Comparison of ENCODE assay signal across 9 mouse cellular contexts in the genomic region with DNA sequence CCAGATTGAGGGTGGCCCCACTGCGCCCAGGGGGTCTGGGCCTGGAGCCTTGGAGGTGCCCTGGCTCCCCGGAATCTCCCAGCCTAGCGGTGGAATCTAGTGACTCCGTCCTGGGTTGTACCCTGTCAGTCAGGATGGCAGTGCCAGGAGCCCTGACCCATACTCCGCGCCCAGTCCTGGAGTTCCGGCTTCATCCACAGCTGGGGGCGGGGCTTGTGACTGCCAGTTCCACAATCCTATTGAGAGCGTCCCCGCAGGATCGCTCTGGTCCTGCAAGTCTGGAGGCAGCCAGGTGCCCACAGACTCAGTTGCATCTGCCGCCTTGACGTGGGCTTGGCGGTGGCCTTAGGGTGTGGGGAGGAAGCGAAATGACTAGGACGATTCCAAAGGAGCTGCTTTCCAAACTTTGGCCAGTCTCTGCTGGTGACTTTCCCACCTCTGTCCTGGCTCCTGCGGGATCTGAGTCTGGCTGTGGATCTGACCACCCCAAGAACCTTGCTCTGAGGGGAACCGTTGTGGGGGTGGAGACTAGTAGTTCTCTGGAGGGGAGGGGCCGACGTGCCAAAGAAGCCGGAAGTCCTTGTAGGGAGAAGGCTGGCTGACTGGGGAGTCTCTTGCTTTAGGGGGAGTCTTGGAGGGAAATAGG. TPM values are rescaled to one million over a fixed set of nuclear protein-coding genes. Genes with fewer than 3 reads are reported as not detected.
A peak's percentile ranks its signal among the peaks of the same experiment; 100 is the strongest.
DNase-seq lines count a peak whose midpoint lies in the region; ATAC-seq and TF ChIP-seq lines count a peak whose summit lies in the region.
"Had no signal": no experiment of that assay in that cellular context is flagged by ENCODE, and none has a peak within 500 bp of the region (broad histone marks: within the 10 kb centered on the region; RNA-seq: fewer than 3 reads in every experiment).

No protein-coding gene starts in this region.

- H3K79me2 ChIP-seq in C2C12 (ENCODE audit: control insufficient read depth, insufficient read depth) = peaks cover 62% of the 10 kb centered on the region

- peak overlapping the region; percentile 78 for H3ac ChIP-seq in C2C12 (ENCODE audit: control insufficient read depth, insufficient read length, low read depth)

- under 1% methylated on average over 21 of the region's 21 CpGs for WGBS in heart, embryonic 15.5 days
- 1% methylated on average over 21 of the region's 21 CpGs for WGBS in lung, embryonic 14.5 days
- under 1% methylated on average over 21 of the region's 21 CpGs for WGBS in neural tube, embryonic 15.5 days

- no peaks in the 10 kb centered on the region for H3K27me3 ChIP-seq in C2C12 (ENCODE audit: control insufficient read depth, insufficient read depth, insufficient read length)
- H3K27me3 ChIP-seq in heart, embryonic 15.5 days = no peaks in the 10 kb centered on the region
- H3K27me3 ChIP-seq in lung, embryonic 14.5 days (ENCODE audit: insufficient read depth, low read length) = no peaks in the 10 kb centered on the region
- peaks cover 20% of the 10 kb centered on the region for H3K27me3 ChIP-seq in neural tube, embryonic 15.5 days (replicated peaks)

- ATAC-seq in erythroid progenitor cell, adult 5-6 weeks (replicated peaks; ENCODE audit: low FRiP score, poor library complexity, severe bottlenecking) = peak; percentile 78
- ATAC-seq in heart, embryonic 15.5 days (replicated peaks; ENCODE audit: insufficient number of reproducible peaks, insufficient read depth, low FRiP score, low read depth) = peak; percentile 74
- peak; percentile 79 for ATAC-seq in lung, embryonic 14.5 days (ENCODE audit: insufficient read depth)
- ATAC-seq in neural tube, embryonic 15.5 days (ENCODE audit: low FRiP score) = peak; percentile 79; the same call in 1 of the 2 replicates

- peaks cover 42% of the 10 kb centered on the region for H3K4me1 ChIP-seq in heart, embryonic 15.5 days (replicated peaks)
- peaks cover 9% of the 10 kb centered on the region; the same call in 1 of the 2 replicates for H3K4me1 ChIP-seq in lung, embryonic 14.5 days (ENCODE audit: insufficient read depth)
- peaks cover 19% of the 10 kb centered on the region for H3K4me1 ChIP-seq in neural tube, embryonic 15.5 days

- peak overlapping the region; percentile 79 for H3K9ac ChIP-seq in heart, embryonic 15.5 days
- peak overlapping the region; percentile 69 for H3K9ac ChIP-seq in lung, embryonic 14.5 days
- peak overlapping the region; percentile 55 for H3K9ac ChIP-seq in neural tube, embryonic 15.5 days (replicated peaks)

- peaks cover 25% of the 10 kb centered on the region for H3K79me3 ChIP-seq in C2C12 (ENCODE audit: low read depth)

- peak; percentile 94 for DNase-seq in adrenal gland, postnatal 10 days
- DNase-seq in kidney, postnatal 14 days = peak; percentile 94
- peak; percentile 90 for DNase-seq in lung, embryonic 14.5 days
- DNase-seq in testis, postnatal 10 days (ENCODE audit: low spot score) = peak; percentile 95

- peak overlapping the region; percentile 93 for H3K4me3 ChIP-seq in C2C12 (ENCODE audit: insufficient read depth, poor library complexity, severe bottlenecking)
- H3K4me3 ChIP-seq in heart, embryonic 15.5 days = peak overlapping the region; percentile 72
- H3K4me3 ChIP-seq in lung, embryonic 14.5 days (ENCODE audit: low read depth, low read length) = peak overlapping the region; percentile 86
- peak overlapping the region; percentile 58 for H3K4me3 ChIP-seq in neural tube, embryonic 15.5 days (replicated peaks)

- peaks cover 38% of the 10 kb centered on the region for H3K36me3 ChIP-seq in C2C12 (ENCODE audit: control insufficient read depth, insufficient read depth)
- H3K36me3 ChIP-seq in heart, embryonic 15.5 days = peaks cover 31% of the 10 kb centered on the region
- peaks cover 37% of the 10 kb centered on the region for H3K36me3 ChIP-seq in lung, embryonic 14.5 days (ENCODE audit: insufficient read depth)
- no peaks in the 10 kb centered on the region for H3K36me3 ChIP-seq in neural tube, embryonic 15.5 days

- no peak for TF ChIP-seq CTCF in C2C12 (IDR thresholded peaks at IDR 0.05; ENCODE audit: control insufficient read depth, insufficient read depth, insufficient read length)
- peak; percentile 77 for TF ChIP-seq CTCF in lung, embryonic 14.5 days (IDR thresholded peaks at IDR 0.05; ENCODE audit: low read depth)

- peak overlapping the region; percentile 81 for H3K27ac ChIP-seq in heart, embryonic 15.5 days
- H3K27ac ChIP-seq in lung, embryonic 14.5 days (ENCODE audit: low read depth) = peak overlapping the region; percentile 59
- peak overlapping the region; percentile 28; the same call in 1 of the 2 replicates for H3K27ac ChIP-seq in neural tube, embryonic 15.5 days (replicated peaks)

- H3K4me2 ChIP-seq in heart, embryonic 15.5 days = peak overlapping the region; percentile 98
- H3K4me2 ChIP-seq in lung, embryonic 14.5 days = peak overlapping the region; percentile 99
- H3K4me2 ChIP-seq in neural tube, embryonic 15.5 days = peak overlapping the region; percentile 97

- H3K9me3 ChIP-seq in heart, embryonic 15.5 days (replicated peaks) = no peaks in the 10 kb centered on the region
- no peaks in the 10 kb centered on the region for H3K9me3 ChIP-seq in lung, embryonic 14.5 days (ENCODE audit: low read depth, low read length)
- H3K9me3 ChIP-seq in neural tube, embryonic 15.5 days (replicated peaks) = no peaks in the 10 kb centered on the region

TF ChIP-seq in C2C12, 6 proteins besides CTCF, POLR2A, EP300 and RAD21:
- TF ChIP-seq USF1 (IDR thresholded peaks at IDR 0.05; ENCODE audit: low read depth) = no peak
- peak; percentile 13 for TF ChIP-seq MYOD1 (IDR thresholded peaks at IDR 0.05; ENCODE audit: control insufficient read depth, insufficient read length, low read depth)

RNA-seq across cellular contexts. Expression of a gene that starts 1.1 kb away (rescaled TPM):
- polyA plus RNA-seq in C2C12 (2012; fragmentation: generic; extraction: Trizol) = 0.16 TPM
- under 1 TPM; 0.57 to 0.58 TPM for total RNA-seq in adrenal gland, postnatal 10 days (2021)
- total RNA-seq in erythroid progenitor cell, adult 5-6 weeks (2015; ENCODE audit: low replicate concordance) = 72.1 and 80.7 TPM in 2 replicates
- 3.4 and 18.5 TPM in 2 replicates for total RNA-seq in erythroid progenitor cell, adult 5-6 weeks (2017; ENCODE audit: low replicate concordance)
- polyA plus RNA-seq in heart, embryonic 15.5 days (2015; fragmentation: Nextera tagmentation; extraction: Ambion mirVana) = 0.97 and 1.5 TPM in 2 replicates
- 0.23 and 0.30 TPM in 2 replicates for polyA plus RNA-seq in lung, embryonic 14.5 days (2014; fragmentation: Nextera tagmentation; extraction: Ambion mirVana)
- polyA plus RNA-seq in neural tube, embryonic 15.5 days (2015; fragmentation: Nextera tagmentation; extraction: Ambion mirVana) = 0.95 and 1.7 TPM in 2 replicates

RNA-seq across cellular contexts. Expression of a gene that starts 1.1 kb away (rescaled TPM):
- 65.3 TPM for polyA plus RNA-seq in C2C12 (2012; fragmentation: generic; extraction: Trizol)
- total RNA-seq in adrenal gland, postnatal 10 days (2021) = 10 to 100 TPM; 60.2 to 69.5 TPM
- total RNA-seq in erythroid progenitor cell, adult 5-6 weeks (2015; ENCODE audit: low replicate concordance) = 65.4 and 86.5 TPM in 2 replicates
- 35.0 and 41.8 TPM in 2 replicates for total RNA-seq in erythroid progenitor cell, adult 5-6 weeks (2017; ENCODE audit: low replicate concordance)
- 84.6 and 105 TPM in 2 replicates for polyA plus RNA-seq in heart, embryonic 15.5 days (2015; fragmentation: Nextera tagmentation; extraction: Ambion mirVana)
- polyA plus RNA-seq in lung, embryonic 14.5 days (2014; fragmentation: Nextera tagmentation; extraction: Ambion mirVana) = 65.9 and 71.6 TPM in 2 replicates
- polyA plus RNA-seq in neural tube, embryonic 15.5 days (2015; fragmentation: Nextera tagmentation; extraction: Ambion mirVana) = 13.7 and 52.4 TPM in 2 replicates

RNA-seq across cellular contexts. Expression of a gene that starts 13.1 kb away (rescaled TPM):
- polyA plus RNA-seq in C2C12 (2012; fragmentation: generic; extraction: Trizol) = not detected
- under 1 TPM; 0.42 to 0.45 TPM for total RNA-seq in adrenal gland, postnatal 10 days (2021)
- 82.6 and 84.3 TPM in 2 replicates for total RNA-seq in erythroid progenitor cell, adult 5-6 weeks (2015; ENCODE audit: low replicate concordance)
- total RNA-seq in erythroid progenitor cell, adult 5-6 weeks (2017; ENCODE audit: low replicate concordance) = 23.8 and 25.8 TPM in 2 replicates
- 0.34 and 0.65 TPM in 2 replicates for polyA plus RNA-seq in heart, embryonic 15.5 days (2015; fragmentation: Nextera tagmentation; extraction: Ambion mirVana)
- polyA plus RNA-seq in lung, embryonic 14.5 days (2014; fragmentation: Nextera tagmentation; extraction: Ambion mirVana) = 0.22 and 0.23 TPM in 2 replicates
- polyA plus RNA-seq in neural tube, embryonic 15.5 days (2015; fragmentation: Nextera tagmentation; extraction: Ambion mirVana) = 0.23 TPM in 1 of 2 replicates, not detected in the other
- polyA plus RNA-seq: gonadal fat pad, adult 2 months had no signal

RNA-seq across cellular contexts. Expression of a gene that starts 15.2 kb away (rescaled TPM):
- 3.2 TPM for polyA plus RNA-seq in C2C12 (2012; fragmentation: generic; extraction: Trizol)
- total RNA-seq in adrenal gland, postnatal 10 days (2021) = 10 to 100 TPM; 14.1 to 17.7 TPM
- 38.6 and 38.9 TPM in 2 replicates for total RNA-seq in erythroid progenitor cell, adult 5-6 weeks (2015; ENCODE audit: low replicate concordance)
- total RNA-seq in erythroid progenitor cell, adult 5-6 weeks (2017; ENCODE audit: low replicate concordance) = 70.3 and 75.6 TPM in 2 replicates
- 15.1 and 16.6 TPM in 2 replicates for polyA plus RNA-seq in heart, embryonic 15.5 days (2015; fragmentation: Nextera tagmentation; extraction: Ambion mirVana)
- 4.6 TPM in 2 replicates for polyA plus RNA-seq in lung, embryonic 14.5 days (2014; fragmentation: Nextera tagmentation; extraction: Ambion mirVana)
- 6.0 and 8.0 TPM in 2 replicates for polyA plus RNA-seq in neural tube, embryonic 15.5 days (2015; fragmentation: Nextera tagmentation; extraction: Ambion mirVana)

RNA-seq across cellular contexts. Expression of a gene that starts 15.4 kb away (rescaled TPM):
- polyA plus RNA-seq in C2C12 (2012; fragmentation: generic; extraction: Trizol) = 265 TPM
- 10 to 100 TPM; 39.7 to 47.3 TPM for total RNA-seq in adrenal gland, postnatal 10 days (2021)
- 462 and 532 TPM in 2 replicates for total RNA-seq in erythroid progenitor cell, adult 5-6 weeks (2015; ENCODE audit: low replicate concordance)
- 549 and 716 TPM in 2 replicates for total RNA-seq in erythroid progenitor cell, adult 5-6 weeks (2017; ENCODE audit: low replicate concordance)
- polyA plus RNA-seq in heart, embryonic 15.5 days (2015; fragmentation: Nextera tagmentation; extraction: Ambion mirVana) = 92.9 and 102 TPM in 2 replicates
- 144 and 158 TPM in 2 replicates for polyA plus RNA-seq in lung, embryonic 14.5 days (2014; fragmentation: Nextera tagmentation; extraction: Ambion mirVana)
- polyA plus RNA-seq in neural tube, embryonic 15.5 days (2015; fragmentation: Nextera tagmentation; extraction: Ambion mirVana) = 15.6 and 42.9 TPM in 2 replicates

Comparison
In these comparisons a context has a peak if more than half of its experiments do, and no peak if none do; other contexts are left out.
1. Peak in every context shown above with its lines: DNase-seq, ATAC-seq, H3K4me3 ChIP-seq and H3K27ac ChIP-seq.
2. H3K27ac ChIP-seq: peak in every context shown above with its lines; median percentile 81 in heart, embryonic 15.5 days; 59 in lung, embryonic 14.5 days; 28 in neural tube, embryonic 15.5 days.